Mouse (Mus musculus): ENCODE measurements at regions not wholly inside any gene's neighbourhood (a gene's known extent, or its start where the extent isn't known, plus 50 kb on each side); places are given as distances from the start of the nearest gene placed in this dataset.

- no peak for TF ChIP-seq POLR2A (IDR thresholded peaks at IDR 0.05; ENCODE audit: borderline replicate concordance, extremely low read depth, insufficient read depth, insufficient read length, poor library complexity, severe bottlenecking)
- no peak for TF ChIP-seq CTCF (IDR thresholded peaks at IDR 0.05; ENCODE audit: borderline replicate concordance, extremely low read depth, insufficient read depth, insufficient read length)
Observed at GRCm38 (mm10) chr13:15936109-15936508, 75.5 kb upstream of the Inhba start.

Data from brain, embryonic 14.5 days (tissue).